Mouse (Mus musculus) thymus, adult 18-20 months (tissue): ENCODE measurements at regions not wholly inside any gene's neighbourhood (a gene's known extent, or its start where the extent isn't known, plus 50 kb on each side); places are given as distances from the start of the nearest gene placed in this dataset.
"Not testable (repeated sequence)": the region's sequence is repeated elsewhere in the genome, so short reads cannot be mapped to it uniquely, and the experiment has no call there.

ENCODE experiments used
- DNase-seq, 2 experiments: peaks; one replicate each; pipeline ENCODE4 v3.0.0; 2022; ENCODE audit warnings: mixed read lengths in 2 of 2

DNA sequence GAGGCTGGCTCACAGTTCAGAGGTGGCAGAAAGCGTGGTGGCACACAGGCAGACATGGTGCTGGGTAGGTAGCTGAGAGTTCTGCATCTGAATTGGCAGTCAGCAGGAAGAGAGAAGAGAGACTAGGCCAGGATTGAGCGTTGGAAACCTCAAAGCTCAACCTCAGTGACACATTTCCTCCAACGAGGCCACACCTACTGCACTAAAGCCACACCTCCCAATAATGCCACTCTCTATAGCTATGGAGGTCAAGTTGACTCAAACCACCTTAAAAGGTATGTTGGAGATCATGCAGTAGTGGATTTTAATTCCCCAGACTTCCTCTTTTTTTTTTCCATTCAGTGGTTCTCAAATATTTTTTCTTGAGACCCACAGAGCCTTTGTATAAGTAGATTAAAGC is 57.1 kb downstream of the Ccdc54 start:
- no peak for DNase-seq

GRCm38 (mm10) chr16:50529511-50530416 is 61.2 kb downstream of the Ccdc54 start:
- peak; percentile 34 to 53 for DNase-seq

GRCm38 (mm10) chr16:50528677-50529510 is 62.1 kb downstream of the Ccdc54 start:
- DNase-seq, result peak; percentile 39 to 46

DNA sequence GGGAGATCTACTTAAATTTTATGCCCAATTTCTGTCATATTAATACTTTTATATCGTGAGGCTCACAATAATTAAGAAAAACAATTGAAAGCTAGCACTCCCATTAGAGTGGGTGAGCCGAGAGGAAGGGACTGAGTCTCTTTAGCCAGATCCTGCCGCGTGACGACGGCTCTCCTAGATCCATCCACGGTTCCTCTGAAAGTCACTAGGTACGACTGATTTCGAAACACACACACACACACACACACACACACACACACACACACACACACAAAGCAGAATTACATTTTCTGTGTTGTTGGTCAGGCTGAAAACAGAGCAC is 62.6 kb downstream of the Ccdc54 start:
- no peak for DNase-seq

DNA sequence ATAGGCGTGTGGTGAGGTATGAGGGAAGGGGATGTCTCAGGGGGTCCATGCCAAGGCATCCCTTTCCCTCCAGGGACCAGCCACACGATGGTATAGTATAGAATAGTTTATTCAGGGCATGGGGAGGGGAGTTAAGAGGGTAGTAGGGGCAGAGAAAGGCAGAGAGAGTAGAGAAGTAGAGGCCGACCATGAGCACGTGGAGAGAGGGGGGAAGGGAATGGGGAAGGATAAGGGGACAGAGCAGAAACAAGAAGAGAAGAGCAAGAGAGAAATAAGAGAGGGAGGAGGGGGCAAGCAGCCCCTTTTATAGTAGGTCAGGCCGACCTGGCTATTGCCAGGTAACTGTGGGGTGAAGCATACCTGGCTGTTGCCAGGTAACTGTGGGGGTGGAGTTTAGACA is 64.0 kb downstream of the Ccdc54 start:
- not testable (repeated sequence) for DNase-seq

- no peak for DNase-seq
These were observed 65.0 kb downstream of the Ccdc54 start for GRCm38 (mm10) chr16:50525934-50526366.

GRCm38 (mm10) chr16:50525504-50525903 is 65.5 kb downstream of the Ccdc54 start:
- no peak for DNase-seq

DNA sequence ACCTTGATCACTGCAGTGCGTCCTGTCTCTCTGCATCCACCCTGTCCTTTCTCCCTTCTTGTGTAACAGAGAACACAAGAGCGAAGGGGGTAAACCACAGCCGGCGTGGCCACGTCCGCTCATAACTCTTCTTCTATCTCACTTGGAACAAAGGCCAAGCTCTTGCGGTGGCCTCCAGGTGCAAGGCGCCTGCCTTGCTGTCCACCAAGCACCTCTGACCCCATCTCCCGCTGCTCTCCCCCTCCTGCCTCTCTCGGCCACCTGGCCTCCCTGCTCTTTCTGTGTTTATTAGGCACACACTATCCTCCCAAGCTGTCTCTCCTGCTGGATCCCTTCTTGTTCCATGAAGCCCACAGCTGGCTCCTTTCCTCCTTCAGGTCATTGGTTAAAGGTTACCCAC is 71.3 kb downstream of the Ccdc54 start:
- DNase-seq, result no peak

DNA sequence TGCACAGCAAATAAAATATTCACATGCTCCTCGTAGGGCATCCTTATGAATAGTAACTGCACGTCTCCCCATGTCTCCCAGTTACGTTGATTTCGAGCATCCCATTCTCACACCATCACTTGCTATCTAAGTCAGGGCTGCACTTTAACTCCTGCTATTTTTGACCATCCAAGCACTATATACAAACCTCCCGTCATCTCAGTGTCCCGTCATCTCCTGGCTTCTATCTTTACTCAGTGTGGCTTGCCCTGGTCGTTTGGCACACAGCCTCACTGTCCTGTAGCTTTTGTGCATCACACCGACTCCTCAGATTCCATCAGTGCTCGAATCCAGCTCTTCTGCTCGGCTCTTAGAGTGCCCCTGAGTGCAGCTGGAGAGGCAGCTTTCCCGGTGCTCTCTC is 74.4 kb downstream of the Ccdc54 start:
- DNase-seq, result no peak

DNA sequence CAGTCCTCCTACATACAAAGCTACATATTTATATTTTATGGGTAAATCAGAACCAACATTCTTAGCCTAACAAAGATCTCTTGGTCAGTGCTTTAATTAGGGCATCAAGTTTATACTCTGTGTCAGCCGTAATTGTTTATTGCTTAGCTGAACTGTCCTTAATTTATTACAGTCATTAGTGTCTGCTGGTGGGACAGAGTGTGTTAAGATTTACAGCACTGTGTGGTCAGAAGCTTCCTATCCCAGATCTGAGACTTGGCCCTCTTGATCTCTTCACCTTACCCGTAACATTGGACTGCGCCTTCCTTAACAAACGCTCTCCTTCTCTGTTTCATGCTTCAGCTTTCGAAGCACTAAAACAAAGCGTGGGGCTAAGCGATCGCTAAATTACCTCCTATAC is 75.9 kb downstream of the Ccdc54 start:
- DNase-seq, result no peak

- DNase-seq, result no peak
These were observed 78.9 kb downstream of the Ccdc54 start for GRCm38 (mm10) chr16:50512080-50512479.

- DNase-seq, result no peak
These were observed 77.3 kb upstream of the Bbx start for GRCm38 (mm10) chr16:50509529-50509895.

- no peak for DNase-seq
These were observed 76.7 kb upstream of the Bbx start for GRCm38 (mm10) chr16:50508673-50509528.

DNA sequence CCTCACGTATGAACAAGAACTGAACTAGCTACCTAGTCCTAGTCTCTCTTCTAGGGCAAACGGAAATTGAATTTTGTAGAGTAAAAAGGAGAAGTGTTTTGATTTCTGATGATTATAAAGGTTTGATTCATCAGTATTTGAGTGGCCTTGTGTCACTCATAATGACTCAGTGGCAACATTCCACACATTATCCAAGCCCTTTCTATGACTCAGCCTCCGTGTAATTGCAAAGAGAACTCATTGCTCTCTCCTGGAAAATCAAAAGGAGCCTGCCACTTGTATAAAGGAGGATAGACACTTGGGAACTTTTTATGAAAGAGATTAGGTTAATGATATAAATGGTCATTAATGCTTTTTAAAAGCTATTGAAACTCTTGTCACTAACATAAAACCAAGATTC is 72.4 kb upstream of the Bbx start:
- DNase-seq, result no peak

DNA sequence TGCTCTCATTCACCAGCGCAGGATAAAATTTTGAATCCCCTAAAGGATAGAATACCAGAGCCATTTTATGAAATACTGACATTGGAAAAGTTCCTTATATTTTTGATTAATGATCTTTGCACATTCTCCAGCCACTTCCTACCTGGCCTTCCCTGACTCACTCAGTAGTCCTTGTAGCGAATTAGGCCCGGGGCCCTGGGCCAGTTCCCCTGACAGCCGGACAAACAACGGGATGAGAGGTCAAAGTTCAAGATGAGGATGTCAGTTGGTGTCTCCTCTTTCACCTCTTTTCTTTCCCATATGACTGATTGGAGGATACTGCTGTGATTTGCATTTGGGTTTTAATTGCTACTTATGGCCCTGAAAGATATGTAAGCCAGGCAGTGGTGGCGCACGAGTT is 66.7 kb upstream of the Bbx start:
- DNase-seq, result no peak

DNA sequence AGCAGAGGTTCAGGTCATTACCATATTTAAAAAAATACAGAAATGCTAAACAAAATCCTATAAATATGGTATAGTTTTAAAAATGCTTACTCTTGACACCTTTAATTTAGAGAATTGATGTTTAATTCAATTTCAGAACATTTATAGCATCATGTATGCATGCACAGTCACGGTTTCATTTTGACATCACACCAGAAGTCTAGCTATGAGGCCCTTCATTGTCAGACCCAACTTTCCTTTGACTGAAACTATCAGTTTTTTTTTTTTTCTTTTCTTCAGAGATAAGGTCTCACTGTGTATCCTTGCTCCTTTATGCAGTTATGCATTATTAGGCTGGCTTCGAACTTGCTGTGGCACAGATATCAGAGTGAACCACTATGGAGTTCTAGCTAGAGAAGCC is 61.5 kb upstream of the Bbx start:
- no peak for DNase-seq

DNA sequence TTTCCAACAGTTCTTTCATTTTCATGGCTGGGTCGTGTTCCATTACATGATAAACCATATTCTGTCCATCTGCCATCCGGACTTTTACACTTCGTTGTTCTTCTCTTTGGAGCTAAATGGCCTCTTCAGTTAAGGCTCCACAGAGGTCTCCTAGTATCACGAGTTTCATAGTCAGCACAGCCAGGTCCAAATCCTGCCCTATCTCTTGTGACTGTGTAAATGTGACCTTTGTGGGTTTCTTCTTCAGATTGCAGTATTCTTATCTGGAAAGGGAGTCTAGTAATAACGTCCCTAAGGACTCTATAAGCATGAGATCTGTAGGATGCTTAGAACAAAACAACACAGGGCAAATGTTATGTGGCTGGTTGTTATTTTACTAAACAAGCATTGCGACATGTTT is 57.1 kb upstream of the Bbx start:
- DNase-seq, result no peak

- no peak for DNase-seq
These were observed 50.2 kb upstream of the Bbx start for GRCm38 (mm10) chr16:50482360-50482786.
